Mouse (Mus musculus) liver, embryonic 14.5 days (tissue): ENCODE results near the gene Thbs1.

ENCODE experiments used
- CTCF ChIP-seq: IDR thresholded peaks from 2 replicates; pipeline ENCODE4 v1.5.1; 2016; ENCODE audit warnings: antibody characterized with exemption, low read depth, control low read depth
- EP300 ChIP-seq: IDR thresholded peaks from 2 replicates; pipeline ENCODE4 v1.6.1; 2016; ENCODE audit warnings: antibody characterized with exemption, low read depth

DNA sequence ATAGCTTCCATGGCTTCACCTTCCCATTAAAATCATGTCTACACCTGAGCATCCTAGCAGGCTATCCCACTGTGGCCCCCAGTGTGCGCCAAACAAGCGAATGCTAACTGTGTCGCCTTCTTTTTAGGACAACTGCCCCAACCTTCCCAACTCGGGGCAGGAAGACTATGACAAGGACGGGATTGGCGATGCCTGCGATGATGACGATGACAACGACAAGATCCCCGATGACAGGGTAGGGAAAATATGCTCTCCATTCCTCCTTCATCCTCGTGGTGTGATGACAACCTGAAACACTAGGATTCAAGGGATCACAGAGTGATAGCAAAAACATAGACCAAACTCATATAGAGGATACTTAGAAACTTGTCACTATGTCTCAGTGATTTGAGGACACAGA lies 8.4 kb downstream of the Thbs1 start:
- TF ChIP-seq CTCF (no peak), EP300 (no peak)
